Comparison of ENCODE assay signal across 7 mouse cellular contexts in genomic region chr7:143600231-143600740, GRCm38 (mm10). TPM values are rescaled to one million over a fixed set of nuclear protein-coding genes. Genes with fewer than 3 reads are reported as not detected.
DNase-seq lines count a peak whose midpoint lies in the region; ATAC-seq and TF ChIP-seq lines count a peak whose summit lies in the region.

No protein-coding gene starts in this region.

- DNase-seq in lung, postnatal 0 days (ENCODE audit: low spot score): no peak
- DNase-seq in lung, postnatal 36 days: no peak
- DNase-seq in adrenal gland, postnatal 10 days: no peak
- DNase-seq in adrenal gland, adult 18-20 months (ENCODE audit: low spot score in 2 of 2): no peak

- H3K4me2 ChIP-seq in lung, postnatal 0 days (replicated peaks; ENCODE audit: low read depth, low read length): peak overlapping the region; percentile 89
- H3K4me2 ChIP-seq in forebrain, embryonic 12.5 days: peak overlapping the region; percentile 97
- peak overlapping the region; percentile 61 for H3K4me2 ChIP-seq in limb, embryonic 15.5 days
- H3K4me2 ChIP-seq in stomach, embryonic 14.5 days (replicated peaks; ENCODE audit: low read depth, low read length): peak overlapping the region; percentile 91

- H3K36me3 ChIP-seq in lung, postnatal 0 days (ENCODE audit: insufficient read depth, low read length): no peaks in the 10 kb centered on the region
- no peaks in the 10 kb centered on the region; the same call in 1 of the 2 replicates for H3K36me3 ChIP-seq in forebrain, embryonic 12.5 days (replicated peaks)
- H3K36me3 ChIP-seq in limb, embryonic 15.5 days: peaks cover 7% of the 10 kb centered on the region; the same call in 1 of the 2 replicates
- no peaks in the 10 kb centered on the region; the same call in 1 of the 2 replicates for H3K36me3 ChIP-seq in stomach, embryonic 14.5 days (ENCODE audit: control insufficient read depth, insufficient read depth, low read length)

- H3K27ac ChIP-seq in lung, postnatal 0 days (ENCODE audit: low read length): no peak overlapping the region
- H3K27ac ChIP-seq in forebrain, embryonic 12.5 days: 0 out of 2 replicates have a peak overlapping the region, but pooled peaks have one; percentile 43
- peak overlapping the region; percentile 50; the same call in 1 of the 2 replicates for H3K27ac ChIP-seq in limb, embryonic 15.5 days
- no peak overlapping the region for H3K27ac ChIP-seq in stomach, embryonic 14.5 days (ENCODE audit: low read length)

- TF ChIP-seq EP300 in lung, postnatal 0 days (IDR thresholded peaks at IDR 0.05): no peak

- H3K4me3 ChIP-seq in lung, postnatal 0 days (ENCODE audit: low read depth, low read length): peak overlapping the region; percentile 85
- H3K4me3 ChIP-seq in forebrain, embryonic 12.5 days (replicated peaks): peak overlapping the region; percentile 88
- H3K4me3 ChIP-seq in limb, embryonic 15.5 days: peak overlapping the region; percentile 79
- peak overlapping the region; percentile 86 for H3K4me3 ChIP-seq in stomach, embryonic 14.5 days (ENCODE audit: low read depth, low read length)

- no peaks in the 10 kb centered on the region for H3K27me3 ChIP-seq in lung, postnatal 0 days (replicated peaks; ENCODE audit: insufficient read depth, low read length)
- no peaks in the 10 kb centered on the region for H3K27me3 ChIP-seq in forebrain, embryonic 12.5 days
- H3K27me3 ChIP-seq in limb, embryonic 15.5 days: no peaks in the 10 kb centered on the region
- H3K27me3 ChIP-seq in stomach, embryonic 14.5 days (ENCODE audit: control insufficient read depth, insufficient read depth, low read length): no peaks in the 10 kb centered on the region

- peaks cover 2% of the 10 kb centered on the region; the same call in 1 of the 2 replicates for H3K4me1 ChIP-seq in lung, postnatal 0 days (ENCODE audit: insufficient read depth, low read depth, low read length)
- peaks cover 21% of the 10 kb centered on the region for H3K4me1 ChIP-seq in forebrain, embryonic 12.5 days
- H3K4me1 ChIP-seq in limb, embryonic 15.5 days: peaks cover 12% of the 10 kb centered on the region
- H3K4me1 ChIP-seq in stomach, embryonic 14.5 days (ENCODE audit: control insufficient read depth, insufficient read depth, low read length): peaks cover 9% of the 10 kb centered on the region

- H3K9ac ChIP-seq in lung, postnatal 0 days (replicated peaks; ENCODE audit: low read depth): no peak overlapping the region
- H3K9ac ChIP-seq in forebrain, embryonic 12.5 days: peak overlapping the region; percentile 92
- H3K9ac ChIP-seq in limb, embryonic 15.5 days: no peak overlapping the region
- no peak overlapping the region for H3K9ac ChIP-seq in stomach, embryonic 14.5 days (replicated peaks; ENCODE audit: low read depth, low read length)

- no peak for ATAC-seq in lung, postnatal 0 days
- ATAC-seq in forebrain, embryonic 12.5 days (ENCODE audit: low FRiP score): no peak
- ATAC-seq in limb, embryonic 15.5 days (ENCODE audit: insufficient number of reproducible peaks, low FRiP score, low TSS enrichment, low read depth): no peak
- no peak for ATAC-seq in stomach, embryonic 14.5 days (ENCODE audit: insufficient number of reproducible peaks, insufficient read depth, low FRiP score, low read depth)

- 9% methylated on average over 15 of the region's 15 CpGs for WGBS in lung, postnatal 0 days
- 7% methylated on average over 15 of the region's 15 CpGs for WGBS in forebrain, embryonic 12.5 days
- WGBS in limb, embryonic 15.5 days: 4% methylated on average over 15 of the region's 15 CpGs
- WGBS in stomach, embryonic 14.5 days: 7% methylated on average over 15 of the region's 15 CpGs

- no peaks in the 10 kb centered on the region for H3K9me3 ChIP-seq in lung, postnatal 0 days (ENCODE audit: low read length)
- no peaks in the 10 kb centered on the region for H3K9me3 ChIP-seq in forebrain, embryonic 12.5 days
- H3K9me3 ChIP-seq in limb, embryonic 15.5 days: no peaks in the 10 kb centered on the region
- H3K9me3 ChIP-seq in stomach, embryonic 14.5 days (ENCODE audit: control insufficient read depth, low read depth, low read length): no peaks in the 10 kb centered on the region

- TF ChIP-seq CTCF in lung, postnatal 0 days (IDR thresholded peaks at IDR 0.05): no peak

RNA-seq across cellular contexts. Expression of gene Cars, which starts 0.4 kb away (rescaled TPM):
- polyA plus RNA-seq in lung, postnatal 0 days (2015; fragmentation: Nextera tagmentation; extraction: Ambion mirVana): 24.4 and 26.4 TPM in 2 replicates
- polyA plus RNA-seq in forebrain, embryonic 12.5 days (2016; fragmentation: Nextera tagmentation; extraction: Ambion mirVana): 69.0 and 74.3 TPM in 2 replicates
- 61.9 and 69.5 TPM in 2 replicates for polyA plus RNA-seq in limb, embryonic 15.5 days (2015; fragmentation: Nextera tagmentation; extraction: Ambion mirVana)
- 51.1 and 58.1 TPM in 2 replicates for polyA plus RNA-seq in stomach, embryonic 14.5 days (2014; fragmentation: Nextera tagmentation; extraction: Ambion mirVana)
- total RNA-seq in adrenal gland, postnatal 10 days (2021): 10 to 100 TPM; 38.7 to 56.6 TPM
- total RNA-seq in adrenal gland, adult 18-20 months (2021): 10 to 100 TPM; 54.1 to 61.1 TPM

RNA-seq across cellular contexts. Expression of gene Tnfrsf26, which starts 28.2 kb away (rescaled TPM):
- 1.0 and 1.2 TPM in 2 replicates for polyA plus RNA-seq in lung, postnatal 0 days (2015; fragmentation: Nextera tagmentation; extraction: Ambion mirVana)
- polyA plus RNA-seq in forebrain, embryonic 12.5 days (2016; fragmentation: Nextera tagmentation; extraction: Ambion mirVana): 0.12 and 0.22 TPM in 2 replicates
- polyA plus RNA-seq in limb, embryonic 15.5 days (2015; fragmentation: Nextera tagmentation; extraction: Ambion mirVana): 1.1 TPM in 2 replicates
- 0.17 TPM in 1 of 2 replicates, not detected in the other for polyA plus RNA-seq in stomach, embryonic 14.5 days (2014; fragmentation: Nextera tagmentation; extraction: Ambion mirVana)
- total RNA-seq in adrenal gland, postnatal 10 days (2021): 1 to 10 TPM; 1.1 to 1.5 TPM
- 1 to 10 TPM in 1 of 2 experiments, under 1 TPM in 1; 0.86 to 1.1 TPM for total RNA-seq in adrenal gland, adult 18-20 months (2021)

RNA-seq across cellular contexts. Expression of gene Tnfrsf22, which starts 49.2 kb away (rescaled TPM):
- 4.6 and 5.3 TPM in 2 replicates for polyA plus RNA-seq in lung, postnatal 0 days (2015; fragmentation: Nextera tagmentation; extraction: Ambion mirVana)
- 7.7 and 7.8 TPM in 2 replicates for polyA plus RNA-seq in forebrain, embryonic 12.5 days (2016; fragmentation: Nextera tagmentation; extraction: Ambion mirVana)
- polyA plus RNA-seq in limb, embryonic 15.5 days (2015; fragmentation: Nextera tagmentation; extraction: Ambion mirVana): 8.8 and 9.2 TPM in 2 replicates
- polyA plus RNA-seq in stomach, embryonic 14.5 days (2014; fragmentation: Nextera tagmentation; extraction: Ambion mirVana): 12.4 and 13.7 TPM in 2 replicates
- 1 to 10 TPM; 5.2 to 7.0 TPM for total RNA-seq in adrenal gland, postnatal 10 days (2021)
- 1 to 10 TPM; 5.7 to 7.7 TPM for total RNA-seq in adrenal gland, adult 18-20 months (2021)

RNA-seq across cellular contexts. Expression of gene Nap1l4, which starts 51.4 kb away (rescaled TPM):
- 107 and 109 TPM in 2 replicates for polyA plus RNA-seq in lung, postnatal 0 days (2015; fragmentation: Nextera tagmentation; extraction: Ambion mirVana)
- polyA plus RNA-seq in forebrain, embryonic 12.5 days (2016; fragmentation: Nextera tagmentation; extraction: Ambion mirVana): 357 and 369 TPM in 2 replicates
- 211 and 215 TPM in 2 replicates for polyA plus RNA-seq in limb, embryonic 15.5 days (2015; fragmentation: Nextera tagmentation; extraction: Ambion mirVana)
- polyA plus RNA-seq in stomach, embryonic 14.5 days (2014; fragmentation: Nextera tagmentation; extraction: Ambion mirVana): 109 and 120 TPM in 2 replicates
- 100 to 1,000 TPM; 135 to 153 TPM for total RNA-seq in adrenal gland, postnatal 10 days (2021)
- 100 to 1,000 TPM; 144 to 155 TPM for total RNA-seq in adrenal gland, adult 18-20 months (2021)

Comparison
In these comparisons a context has a peak if more than half of its experiments do, and no peak if none do; other contexts are left out.
1. H3K27ac ChIP-seq: peak in forebrain, embryonic 12.5 days (single experiment) and limb, embryonic 15.5 days (single experiment); none in lung, postnatal 0 days (single experiment) and stomach, embryonic 14.5 days (single experiment).
2. Peak in every context shown above with its lines, with median percentiles within 50 percentile points of each other: H3K4me2 ChIP-seq and H3K4me3 ChIP-seq.